Mouse (Mus musculus): ENCODE results near the gene Herc3. TPM values are rescaled to one million over a fixed set of nuclear protein-coding genes. Genes with fewer than 3 reads are reported as not detected.
"Not testable (repeated sequence)": the region's sequence is repeated elsewhere in the genome, so short reads cannot be mapped to it uniquely, and the experiment has no call there.

The Herc3 gene
- total and polyA plus RNA-seq, 3 experiments, result 0.35 to 5.8 (median 0.53) TPM

DNA sequence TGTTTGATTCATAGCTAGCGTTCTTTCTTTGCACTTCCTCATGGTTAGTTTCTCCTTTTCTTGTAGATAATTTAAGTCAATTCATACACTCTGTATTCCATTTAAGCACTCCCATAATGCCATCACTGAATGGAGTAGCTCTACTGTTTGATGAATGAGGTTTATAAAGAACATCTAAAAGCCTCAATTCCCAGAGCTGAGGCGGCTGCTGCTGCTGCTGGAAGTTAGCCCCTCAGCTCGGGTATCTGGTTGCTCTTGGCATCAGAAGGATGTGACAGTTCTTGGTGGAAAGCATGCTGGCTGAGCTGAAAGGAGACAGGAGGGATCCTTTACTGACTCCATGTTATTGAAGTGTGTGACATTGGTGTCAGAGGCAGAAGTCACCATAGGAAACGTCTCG lies 18.1 kb downstream of the Herc3 start:
- Histone ChIP-seq H3K4me1 (ENCODE audit: insufficient read depth, low read depth, low read length) (no peaks in the 10 kb centered on the region), H3K9me3 (replicated peaks) (no peaks in the 10 kb centered on the region), H3K4me3 (ENCODE audit: low read depth, low read length) (no peak overlapping the region), H3K36me3 (replicated peaks) (no peaks in the 10 kb centered on the region), H3K27me3 (ENCODE audit: insufficient read depth, low read length) (no peaks in the 10 kb centered on the region)
- ATAC-seq (ENCODE audit: extremely low read depth, insufficient number of reproducible peaks, low FRiP score, poor library complexity, severe bottlenecking) (no peak), DNase-seq (ENCODE audit: low spot score) (no peak)
- TF ChIP-seq GATA1 (IDR thresholded peaks at IDR 0.05; ENCODE audit: borderline replicate concordance, low read length), result no peak
- TF ChIP-seq GATA2 (IDR thresholded peaks at IDR 0.05; ENCODE audit: borderline replicate concordance, low read depth, low read length), result no peak

DNA sequence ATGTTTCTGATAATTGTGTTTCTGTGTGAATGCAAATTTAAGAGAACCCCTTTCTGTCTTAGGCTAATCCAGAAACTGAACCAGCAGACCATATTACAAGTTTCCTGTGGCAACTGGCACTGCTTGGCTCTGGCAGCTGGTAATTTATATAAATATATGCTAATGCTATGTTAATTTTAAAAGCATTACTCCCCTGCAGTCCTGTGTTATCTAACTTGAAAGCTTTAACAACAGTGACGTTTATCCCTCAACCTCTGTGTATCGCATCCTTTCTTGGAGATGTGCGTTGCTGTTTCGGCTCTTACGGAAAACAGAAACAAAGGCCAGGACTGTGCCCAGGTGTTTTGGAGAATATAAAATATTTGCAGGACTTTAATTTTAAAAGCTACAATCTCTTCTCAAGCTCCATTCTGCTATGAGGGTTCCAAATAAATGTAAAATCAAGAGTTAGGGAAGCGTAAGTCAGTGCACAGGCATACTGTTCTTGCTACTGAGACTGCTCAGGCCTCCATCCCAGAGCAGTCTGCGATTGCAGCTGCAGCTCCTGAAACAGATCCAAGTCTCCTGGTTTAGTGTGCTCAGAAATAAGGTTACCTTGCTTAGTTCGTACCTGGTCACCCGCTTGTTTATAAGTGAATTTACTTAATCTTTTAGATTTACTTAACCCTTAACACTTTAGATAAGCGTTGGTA lies 24.6 kb downstream of the Herc3 start:
- Histone ChIP-seq H3K9me3 (replicated peaks) (no peaks in the 10 kb centered on the region), H3K36me3 (replicated peaks) (no peaks in the 10 kb centered on the region), H3K4me3 (ENCODE audit: low read depth, low read length) (no peak overlapping the region), H3K4me1 (ENCODE audit: insufficient read depth, low read depth, low read length) (no peaks in the 10 kb centered on the region), H3K27me3 (ENCODE audit: insufficient read depth, low read length) (no peaks in the 10 kb centered on the region)
- TF ChIP-seq TAL1 (conservative IDR thresholded peaks at IDR 0.05; ENCODE audit: low read depth, low read length) (no peak), GATA1 (IDR thresholded peaks at IDR 0.05; ENCODE audit: borderline replicate concordance, low read length) (no peak), GATA2 (IDR thresholded peaks at IDR 0.05; ENCODE audit: borderline replicate concordance, low read depth, low read length) (no peak), POLR2AphosphoS5 (IDR thresholded peaks at IDR 0.05; ENCODE audit: insufficient replicate concordance, low read depth, low read length) (no peak), CTCF (IDR thresholded peaks at IDR 0.05; ENCODE audit: low read depth, low read length) (no peak)
- DNase-seq (ENCODE audit: low spot score), result no peak
- no peak for ATAC-seq (ENCODE audit: extremely low read depth, insufficient number of reproducible peaks, low FRiP score, poor library complexity, severe bottlenecking)

DNA sequence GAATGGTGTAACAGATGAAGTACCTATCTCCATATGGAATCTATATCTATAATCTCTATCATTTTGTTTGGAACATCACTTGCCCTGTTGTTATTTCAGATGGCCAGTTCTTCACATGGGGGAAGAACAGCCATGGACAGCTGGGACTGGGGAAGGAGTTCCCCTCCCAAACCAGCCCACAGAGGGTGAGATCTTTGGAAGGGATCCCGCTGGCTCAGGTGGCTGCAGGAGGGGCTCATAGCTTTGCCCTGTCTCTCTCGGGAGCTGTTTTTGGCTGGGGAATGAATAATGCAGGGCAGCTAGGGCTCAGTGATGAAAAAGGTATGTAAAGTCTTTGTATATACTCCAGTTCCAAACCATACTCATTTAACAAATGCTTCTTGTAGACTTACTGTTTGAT lies 25.2 kb downstream of the Herc3 start:
- no peak overlapping the region for H3K4me3 ChIP-seq (ENCODE audit: low read depth, low read length)
- H3K4me1 ChIP-seq (ENCODE audit: insufficient read depth, low read depth, low read length), result no peaks in the 10 kb centered on the region
- no peaks in the 10 kb centered on the region for H3K9me3 ChIP-seq (replicated peaks)
- ATAC-seq (ENCODE audit: extremely low read depth, insufficient number of reproducible peaks, low FRiP score, poor library complexity, severe bottlenecking), result no peak
- no peak for DNase-seq (ENCODE audit: low spot score)
- TF ChIP-seq CTCF (IDR thresholded peaks at IDR 0.05; ENCODE audit: low read depth, low read length) (no peak), TAL1 (conservative IDR thresholded peaks at IDR 0.05; ENCODE audit: low read depth, low read length) (no peak)
- no peaks in the 10 kb centered on the region for H3K36me3 ChIP-seq (replicated peaks)
- no peaks in the 10 kb centered on the region for H3K27me3 ChIP-seq (ENCODE audit: insufficient read depth, low read length)

DNA sequence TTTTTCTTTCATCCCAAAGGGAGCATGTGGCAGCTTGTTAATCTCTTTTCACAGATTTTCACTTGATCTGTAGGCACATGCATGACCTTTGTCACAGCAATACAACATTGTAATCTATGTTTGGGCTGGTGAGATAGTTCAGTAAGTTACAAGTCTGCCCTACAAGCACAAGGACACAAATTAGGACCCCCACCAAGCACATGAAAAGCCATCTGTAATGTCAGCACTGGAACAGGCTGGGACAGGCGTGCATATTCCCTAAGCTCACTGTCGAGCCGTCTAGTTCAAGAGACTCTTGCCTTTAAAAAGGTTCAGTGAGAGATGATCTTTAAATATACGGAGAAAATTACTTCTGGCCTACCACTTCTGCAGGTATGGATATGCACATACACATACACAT lies 28.3 kb downstream of the Herc3 start:
- Histone ChIP-seq H3K4me3 (ENCODE audit: low read depth, low read length) (no peak overlapping the region), H3K9me3 (replicated peaks) (no peaks in the 10 kb centered on the region), H3K27me3 (ENCODE audit: insufficient read depth, low read length) (no peaks in the 10 kb centered on the region), H3K4me1 (ENCODE audit: insufficient read depth, low read depth, low read length) (no peaks in the 10 kb centered on the region), H3K36me3 (replicated peaks) (no peaks in the 10 kb centered on the region)
- ATAC-seq (ENCODE audit: extremely low read depth, insufficient number of reproducible peaks, low FRiP score, poor library complexity, severe bottlenecking) (no peak), DNase-seq (ENCODE audit: low spot score) (no peak)
- TF ChIP-seq TAL1 (conservative IDR thresholded peaks at IDR 0.05; ENCODE audit: low read depth, low read length), result no peak
- no peak for TF ChIP-seq POLR2AphosphoS5 (IDR thresholded peaks at IDR 0.05; ENCODE audit: insufficient replicate concordance, low read depth, low read length)
- TF ChIP-seq GATA2 (IDR thresholded peaks at IDR 0.05; ENCODE audit: borderline replicate concordance, low read depth, low read length), result no peak
- no peak for TF ChIP-seq CTCF (IDR thresholded peaks at IDR 0.05; ENCODE audit: low read depth, low read length)
- no peak for TF ChIP-seq GATA1 (IDR thresholded peaks at IDR 0.05; ENCODE audit: borderline replicate concordance, low read length)

DNA sequence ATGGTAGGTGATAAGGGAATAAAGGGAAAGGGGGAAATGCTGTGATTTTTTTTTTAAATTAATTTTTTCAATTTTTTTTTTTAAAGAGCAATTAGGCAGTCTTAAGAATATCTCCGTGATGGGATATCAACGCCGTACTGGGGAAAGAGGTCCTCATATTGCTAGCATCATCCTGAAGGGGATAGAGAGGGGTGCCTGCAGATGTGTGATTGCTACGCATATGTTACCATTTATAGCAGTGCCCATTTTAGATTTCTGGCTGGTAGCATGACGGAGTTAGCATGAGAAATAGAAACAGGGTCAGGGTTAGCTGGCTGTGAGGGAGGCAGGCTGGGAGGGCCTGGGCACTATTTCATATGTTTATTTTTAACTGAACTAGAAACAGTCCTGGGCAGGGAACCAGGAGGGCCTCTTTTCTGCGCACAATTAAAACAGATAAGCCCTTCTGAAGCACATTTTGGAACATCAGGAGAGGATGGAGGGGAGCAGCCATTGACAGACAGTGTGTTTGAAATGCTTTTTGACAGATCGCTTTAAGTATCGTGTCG lies 31.3 kb downstream of the Herc3 start:
- Histone ChIP-seq H3K36me3 (replicated peaks) (no peaks in the 10 kb centered on the region), H3K27me3 (ENCODE audit: insufficient read depth, low read length) (no peaks in the 10 kb centered on the region), H3K9me3 (replicated peaks) (no peaks in the 10 kb centered on the region), H3K4me1 (ENCODE audit: insufficient read depth, low read depth, low read length) (no peaks in the 10 kb centered on the region), H3K4me3 (ENCODE audit: low read depth, low read length) (no peak overlapping the region)
- DNase-seq (ENCODE audit: low spot score) (no peak), ATAC-seq (ENCODE audit: extremely low read depth, insufficient number of reproducible peaks, low FRiP score, poor library complexity, severe bottlenecking) (no peak)
- TF ChIP-seq GATA1 (IDR thresholded peaks at IDR 0.05; ENCODE audit: borderline replicate concordance, low read length), result no peak
- no peak for TF ChIP-seq TAL1 (conservative IDR thresholded peaks at IDR 0.05; ENCODE audit: low read depth, low read length)
- TF ChIP-seq POLR2AphosphoS5 (IDR thresholded peaks at IDR 0.05; ENCODE audit: insufficient replicate concordance, low read depth, low read length), result no peak
- TF ChIP-seq CTCF (IDR thresholded peaks at IDR 0.05; ENCODE audit: low read depth, low read length), result no peak
- TF ChIP-seq GATA2 (IDR thresholded peaks at IDR 0.05; ENCODE audit: borderline replicate concordance, low read depth, low read length), result no peak

DNA sequence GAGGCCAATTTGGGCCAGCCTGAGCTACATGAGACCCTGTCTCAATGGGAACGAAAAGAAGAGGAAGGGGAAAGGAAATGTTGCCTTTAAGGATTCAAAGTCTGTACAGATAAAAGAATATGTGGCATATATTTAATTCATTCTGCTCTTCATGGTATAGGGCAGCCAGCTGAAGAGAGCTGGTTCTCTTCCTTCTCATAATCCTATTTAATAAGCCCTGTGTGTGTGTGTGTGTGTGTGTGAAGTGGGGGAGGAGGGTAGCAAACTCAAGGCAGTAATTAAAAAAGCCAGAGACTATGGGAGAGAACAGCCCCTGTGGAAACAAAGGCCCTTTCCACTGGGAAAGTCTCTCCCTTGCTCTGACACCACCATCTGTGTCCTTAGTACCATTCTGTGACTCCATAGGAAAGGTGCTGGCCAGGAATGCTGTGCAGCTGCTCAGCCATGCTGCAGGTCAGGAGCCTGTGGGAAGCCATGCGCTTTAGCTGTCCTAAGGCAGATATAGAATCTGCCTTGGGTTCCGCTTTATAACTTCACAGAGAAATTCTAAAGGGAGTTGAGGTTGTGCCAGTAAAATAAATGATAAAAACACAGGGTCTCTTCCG lies 32.5 kb downstream of the Herc3 start:
- H3K9me3 ChIP-seq (replicated peaks), result no peaks in the 10 kb centered on the region
- no peak for DNase-seq (ENCODE audit: low spot score)
- TF ChIP-seq CTCF (IDR thresholded peaks at IDR 0.05; ENCODE audit: low read depth, low read length), result no peak
- TF ChIP-seq GATA2 (IDR thresholded peaks at IDR 0.05; ENCODE audit: borderline replicate concordance, low read depth, low read length), result no peak
- TF ChIP-seq TAL1 (conservative IDR thresholded peaks at IDR 0.05; ENCODE audit: low read depth, low read length), result no peak
- no peak for TF ChIP-seq POLR2AphosphoS5 (IDR thresholded peaks at IDR 0.05; ENCODE audit: insufficient replicate concordance, low read depth, low read length)
- TF ChIP-seq GATA1 (IDR thresholded peaks at IDR 0.05; ENCODE audit: borderline replicate concordance, low read length), result no peak
- no peaks in the 10 kb centered on the region for H3K27me3 ChIP-seq (ENCODE audit: insufficient read depth, low read length)
- ATAC-seq (ENCODE audit: extremely low read depth, insufficient number of reproducible peaks, low FRiP score, poor library complexity, severe bottlenecking), result no peak
- H3K36me3 ChIP-seq (replicated peaks), result no peaks in the 10 kb centered on the region
- no peaks in the 10 kb centered on the region for H3K4me1 ChIP-seq (ENCODE audit: insufficient read depth, low read depth, low read length)
- H3K4me3 ChIP-seq (ENCODE audit: low read depth, low read length), result no peak overlapping the region

DNA sequence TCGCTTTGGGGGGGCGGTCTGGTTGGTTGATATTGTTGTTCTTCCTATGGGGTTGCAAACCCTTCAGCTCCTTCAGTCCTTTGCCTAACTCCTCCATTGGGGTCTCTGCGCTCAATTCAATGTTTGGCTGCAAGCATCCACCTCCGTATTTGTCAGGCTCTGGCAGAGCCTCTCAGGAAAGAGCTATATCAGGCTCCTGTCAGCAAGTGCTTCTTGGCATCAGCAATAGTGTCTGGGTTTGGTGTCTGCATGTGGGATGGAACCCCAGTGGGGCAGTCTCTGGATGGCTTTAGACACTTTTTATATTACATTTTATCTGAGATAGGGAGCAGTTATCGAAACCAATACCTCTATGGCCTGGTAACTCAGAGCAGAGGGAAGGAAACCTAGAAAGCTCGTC lies 36.6 kb downstream of the Herc3 start:
- DNase-seq (ENCODE audit: low spot score); H3K4me1 ChIP-seq (ENCODE audit: insufficient read depth, low read depth, low read length); H3K4me3 ChIP-seq (ENCODE audit: low read depth, low read length); H3K36me3 ChIP-seq (replicated peaks); H3K9me3 ChIP-seq (replicated peaks); H3K27me3 ChIP-seq (ENCODE audit: insufficient read depth, low read length); ATAC-seq (ENCODE audit: extremely low read depth, insufficient number of reproducible peaks, low FRiP score, poor library complexity, severe bottlenecking): not testable (repeated sequence)

All from G1E (cell line).